Mouse (Mus musculus): Measurements from ENCODE around the gene Th. TPM values are rescaled to one million over a fixed set of nuclear protein-coding genes. Genes with fewer than 3 reads are reported as not detected.
A peak's percentile ranks its signal among the peaks of the same experiment; 100 is the strongest.

Th gene
- 4.8 and 7.1 TPM in 2 replicates for polyA plus RNA-seq (2016; fragmentation: Nextera tagmentation; extraction: Ambion mirVana)

GRCm38 (mm10) chr7:142931028-142931427, at the start of gene Th:
Gene Th, minus strand, starts transcription at chr7:142931128.
- 0 out of 2 replicates have a peak, but pooled peaks cover 4% of the 10 kb centered on the region for H3K27me3 ChIP-seq
- no peak within 1 kb of the TSS for H3K9ac ChIP-seq
- WGBS = 79% methylated on average over 3 of the region's 3 CpGs
- no peaks in the 10 kb centered on the region for H3K4me1 ChIP-seq
- H3K4me3 ChIP-seq = no peak within 1 kb of the TSS
- no peaks in the 10 kb centered on the region for H3K9me3 ChIP-seq
- no peak for ATAC-seq (ENCODE audit: insufficient number of reproducible peaks, insufficient read depth, low FRiP score, low TSS enrichment)
- no peak within 1 kb of the TSS for H3K27ac ChIP-seq
- H3K4me2 ChIP-seq (replicated peaks) = no peak within 1 kb of the TSS
- H3K36me3 ChIP-seq = no peaks in the 10 kb centered on the region

DNA sequence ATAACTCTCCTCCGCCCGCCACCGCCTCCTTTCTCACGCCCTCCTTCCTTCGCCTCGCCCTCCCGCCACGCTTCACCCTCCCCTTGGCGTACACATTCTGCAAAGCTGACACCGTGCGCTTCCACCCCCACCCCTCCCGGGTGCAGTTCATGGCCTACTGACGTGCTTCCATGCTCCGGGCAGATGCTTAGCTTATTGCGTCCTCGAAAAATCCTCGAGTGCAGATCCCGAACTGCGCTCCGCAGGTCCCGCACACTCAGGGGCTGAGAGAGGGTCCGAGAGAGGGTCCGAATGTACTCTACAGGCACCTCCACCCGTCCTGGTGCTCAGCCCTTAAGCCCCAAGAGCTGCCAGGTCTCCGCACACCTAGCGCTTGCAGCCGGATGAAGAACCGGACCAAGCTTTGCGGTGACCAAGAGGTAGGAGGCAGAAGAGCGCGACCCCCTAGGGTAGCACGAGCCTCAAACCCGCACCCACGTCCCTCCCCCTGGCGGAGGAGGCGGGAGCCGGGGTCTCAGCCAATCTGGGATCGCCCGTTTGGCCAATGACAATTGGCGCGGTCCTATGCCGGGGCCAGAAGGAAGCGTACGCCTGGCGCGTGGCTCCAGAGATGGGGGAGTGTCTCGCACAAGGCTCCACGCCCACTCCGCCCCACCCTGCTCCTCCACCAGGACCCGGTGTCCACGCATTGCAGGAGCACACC, 38.0 kb upstream of the Th start, which contains the start of gene Ascl2:
Gene Ascl2, minus strand, starts transcription at position 456 of the 703 bp plus-strand sequence.
- peak within 1 kb of the TSS; percentile 97 for H3K4me2 ChIP-seq (replicated peaks)
- H3K9me3 ChIP-seq = no peaks in the 10 kb centered on the region
- under 1% methylated on average over 51 of the region's 51 CpGs for WGBS
- peak within 1 kb of the TSS; percentile 42 for H3K4me3 ChIP-seq
- peak; percentile 37 for ATAC-seq (ENCODE audit: insufficient number of reproducible peaks, insufficient read depth, low FRiP score, low TSS enrichment)
- H3K36me3 ChIP-seq = no peaks in the 10 kb centered on the region
- H3K27me3 ChIP-seq = peaks cover 87% of the 10 kb centered on the region
- peak within 1 kb of the TSS; percentile 28; the same call in 1 of the 2 replicates for H3K9ac ChIP-seq
- peaks cover 19% of the 10 kb centered on the region for H3K4me1 ChIP-seq
- H3K27ac ChIP-seq = no peak within 1 kb of the TSS

- H3K27me3 ChIP-seq = peaks cover 88% of the 10 kb centered on the region
- no peak overlapping the region for H3K27ac ChIP-seq
- no peaks in the 10 kb centered on the region for H3K9me3 ChIP-seq
- H3K4me1 ChIP-seq = peaks cover 19% of the 10 kb centered on the region
- H3K36me3 ChIP-seq = no peaks in the 10 kb centered on the region
- H3K4me2 ChIP-seq (replicated peaks) = peak overlapping the region; percentile 97
- H3K9ac ChIP-seq = peak overlapping the region; percentile 28
- peak; percentile 45; the same call in 1 of the 2 replicates for ATAC-seq (ENCODE audit: insufficient number of reproducible peaks, insufficient read depth, low FRiP score, low TSS enrichment)
- H3K4me3 ChIP-seq = peak overlapping the region; percentile 42
- under 1% methylated on average over 90 of the region's 90 CpGs for WGBS
Measured at GRCm38 (mm10) chr7:142967884-142968808, 37.2 kb upstream of the Th start.

- Histone ChIP-seq H3K4me2 (replicated peaks) (peak overlapping the region; percentile 97), H3K36me3 (no peaks in the 10 kb centered on the region), H3K27ac (no peak overlapping the region), H3K9ac (peak overlapping the region; percentile 28), H3K9me3 (no peaks in the 10 kb centered on the region), H3K4me1 (peaks cover 19% of the 10 kb centered on the region), H3K4me3 (peak overlapping the region; percentile 42), H3K27me3 (peaks cover 86% of the 10 kb centered on the region)
- 0 out of 2 replicates have a peak, but pooled peaks have one; percentile 23 for ATAC-seq (ENCODE audit: insufficient number of reproducible peaks, insufficient read depth, low FRiP score, low TSS enrichment)
- under 1% methylated on average over 36 of the region's 36 CpGs for WGBS
Measured at GRCm38 (mm10) chr7:142967414-142967883, 36.5 kb upstream of the Th start.

- no peak overlapping the region for H3K9ac ChIP-seq
- no peaks in the 10 kb centered on the region for H3K9me3 ChIP-seq
- peaks cover 9% of the 10 kb centered on the region for H3K27me3 ChIP-seq
- H3K36me3 ChIP-seq = no peaks in the 10 kb centered on the region
- no peak overlapping the region for H3K4me2 ChIP-seq (replicated peaks)
- no peak overlapping the region for H3K27ac ChIP-seq
- 75% methylated on average over 4 of the region's 4 CpGs for WGBS
- ATAC-seq (ENCODE audit: insufficient number of reproducible peaks, insufficient read depth, low FRiP score, low TSS enrichment) = no peak
- H3K4me1 ChIP-seq = no peaks in the 10 kb centered on the region
- no peak overlapping the region for H3K4me3 ChIP-seq
Measured at GRCm38 (mm10) chr7:142959752-142960151, 28.8 kb upstream of the Th start.

DNA sequence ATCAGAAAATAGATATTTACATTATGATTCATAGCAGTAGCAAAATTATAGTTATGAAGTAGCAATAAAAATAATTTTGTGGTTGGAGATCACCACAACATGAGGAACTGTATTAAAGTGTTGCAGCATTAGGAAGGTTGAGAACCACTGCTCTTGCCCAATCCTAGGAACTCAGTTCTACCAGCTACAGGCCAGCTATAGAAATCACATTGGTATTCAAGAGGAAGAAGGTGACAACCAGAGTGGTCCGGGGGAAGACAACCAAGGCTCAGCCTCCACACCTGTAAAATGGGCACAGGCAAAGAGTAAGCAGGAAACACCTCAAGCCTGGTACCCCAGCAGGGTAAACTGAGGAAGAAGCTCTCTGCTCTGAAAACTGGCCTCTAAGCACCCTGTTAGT, 27.9 kb upstream of the Th start:
- no peaks in the 10 kb centered on the region for H3K4me1 ChIP-seq
- no peaks in the 10 kb centered on the region for H3K36me3 ChIP-seq
- ATAC-seq (ENCODE audit: insufficient number of reproducible peaks, insufficient read depth, low FRiP score, low TSS enrichment) = no peak
- WGBS = 95% methylated on average over 1 of the region's 1 CpGs
- 0 out of 2 replicates have a peak, but pooled peaks cover under 1% of the 10 kb centered on the region for H3K27me3 ChIP-seq
- H3K9ac ChIP-seq = no peak overlapping the region
- no peak overlapping the region for H3K4me2 ChIP-seq (replicated peaks)
- H3K27ac ChIP-seq = no peak overlapping the region
- no peak overlapping the region for H3K4me3 ChIP-seq
- no peaks in the 10 kb centered on the region for H3K9me3 ChIP-seq

DNA sequence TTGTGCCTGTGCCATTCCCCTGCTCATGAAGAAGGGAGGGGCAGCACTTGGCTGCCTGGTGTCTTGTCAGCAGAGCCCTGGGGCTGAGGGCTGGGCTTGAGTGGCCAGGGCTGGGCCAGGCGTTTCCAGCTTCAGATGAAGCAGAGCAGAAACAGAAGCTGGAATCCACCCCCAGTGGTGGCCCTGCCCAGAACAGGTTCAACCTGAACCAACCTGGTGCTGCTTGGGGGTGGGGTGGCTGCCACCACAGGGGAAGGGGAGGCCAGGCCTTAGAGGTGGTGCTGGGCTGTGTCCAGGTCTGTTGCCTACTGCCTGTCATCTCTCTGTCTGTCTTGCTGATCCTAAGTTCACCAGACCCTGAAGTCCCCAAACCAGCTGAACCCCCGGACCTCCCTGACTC, 25.1 kb upstream of the Th start:
- no peak overlapping the region for H3K4me2 ChIP-seq (replicated peaks)
- no peak overlapping the region for H3K4me3 ChIP-seq
- H3K4me1 ChIP-seq = no peaks in the 10 kb centered on the region
- no peaks in the 10 kb centered on the region for H3K9me3 ChIP-seq
- H3K27ac ChIP-seq = no peak overlapping the region
- 64% methylated on average over 2 of the region's 2 CpGs for WGBS
- ATAC-seq (ENCODE audit: insufficient number of reproducible peaks, insufficient read depth, low FRiP score, low TSS enrichment) = no peak
- H3K36me3 ChIP-seq = no peaks in the 10 kb centered on the region
- no peaks in the 10 kb centered on the region for H3K27me3 ChIP-seq
- H3K9ac ChIP-seq = no peak overlapping the region

- H3K36me3 ChIP-seq = no peaks in the 10 kb centered on the region
- 33% methylated on average over 1 of the region's 1 CpGs for WGBS
- H3K9me3 ChIP-seq = no peaks in the 10 kb centered on the region
- ATAC-seq (ENCODE audit: insufficient number of reproducible peaks, insufficient read depth, low FRiP score, low TSS enrichment) = no peak
- no peak overlapping the region for H3K4me2 ChIP-seq (replicated peaks)
- no peaks in the 10 kb centered on the region for H3K4me1 ChIP-seq
- H3K9ac ChIP-seq = no peak overlapping the region
- H3K27ac ChIP-seq = no peak overlapping the region
- H3K27me3 ChIP-seq = no peaks in the 10 kb centered on the region
- H3K4me3 ChIP-seq = no peak overlapping the region
Measured at GRCm38 (mm10) chr7:142949568-142949967, 18.6 kb upstream of the Th start.

DNA sequence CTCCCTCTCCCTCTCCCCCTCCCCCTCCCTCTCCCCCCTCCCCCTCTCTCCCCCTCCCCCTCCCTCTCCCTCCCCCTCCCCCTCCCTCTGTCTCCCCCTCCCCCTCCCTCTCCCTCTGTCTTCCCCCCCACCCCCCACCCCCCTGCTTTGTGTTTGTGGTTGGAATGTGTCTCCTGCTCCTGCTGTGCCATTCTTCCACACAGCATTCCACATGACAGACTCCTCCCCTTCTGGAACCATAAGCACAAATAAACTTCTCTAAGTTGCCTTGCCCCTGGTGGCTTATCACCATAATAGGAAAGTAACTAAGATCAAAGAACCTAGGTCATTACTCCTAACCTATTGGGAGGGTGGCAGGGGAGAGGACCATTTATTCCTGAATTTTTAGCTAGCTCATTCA, 6.7 kb upstream of the Th start:
- no peak overlapping the region for H3K9ac ChIP-seq
- ATAC-seq (ENCODE audit: insufficient number of reproducible peaks, insufficient read depth, low FRiP score, low TSS enrichment) = no peak

GRCm38 (mm10) chr7:142935708-142936107, 4.8 kb upstream of the Th start:
- H3K4me2 ChIP-seq (replicated peaks) = no peak overlapping the region
- ATAC-seq (ENCODE audit: insufficient number of reproducible peaks, insufficient read depth, low FRiP score, low TSS enrichment) = no peak
- no peaks in the 10 kb centered on the region for H3K9me3 ChIP-seq
- H3K4me3 ChIP-seq = no peak overlapping the region
- H3K4me1 ChIP-seq = no peaks in the 10 kb centered on the region
- 0 out of 2 replicates have a peak, but pooled peaks cover 4% of the 10 kb centered on the region for H3K27me3 ChIP-seq
- no peak overlapping the region for H3K9ac ChIP-seq
- no peaks in the 10 kb centered on the region for H3K36me3 ChIP-seq
- WGBS = 85% methylated on average over 14 of the region's 14 CpGs
- no peak overlapping the region for H3K27ac ChIP-seq

More for the DNA sequence above, 6.7 kb upstream of the Th start:
- Histone ChIP-seq H3K4me1 (no peaks in the 10 kb centered on the region), H3K27ac (no peak overlapping the region), H3K4me2 (replicated peaks) (no peak overlapping the region), H3K9me3 (no peaks in the 10 kb centered on the region), H3K4me3 (no peak overlapping the region), H3K36me3 (no peaks in the 10 kb centered on the region), H3K27me3 (0 out of 2 replicates have a peak, but pooled peaks cover 4% of the 10 kb centered on the region)

- H3K4me3 ChIP-seq = no peak overlapping the region
- H3K4me1 ChIP-seq = no peaks in the 10 kb centered on the region
- 64% methylated on average over 3 of the region's 3 CpGs for WGBS
- H3K4me2 ChIP-seq (replicated peaks) = no peak overlapping the region
- no peak for ATAC-seq (ENCODE audit: insufficient number of reproducible peaks, insufficient read depth, low FRiP score, low TSS enrichment)
- H3K9me3 ChIP-seq = no peaks in the 10 kb centered on the region
- no peak overlapping the region for H3K27ac ChIP-seq
- no peak overlapping the region for H3K9ac ChIP-seq
- 0 out of 2 replicates have a peak, but pooled peaks cover 4% of the 10 kb centered on the region for H3K27me3 ChIP-seq
- no peaks in the 10 kb centered on the region for H3K36me3 ChIP-seq
Measured at GRCm38 (mm10) chr7:142932469-142932868, 1.5 kb upstream of the Th start.

Measured in embryonic facial prominence, embryonic 12.5 days (tissue).